Mouse (Mus musculus): Measurements from ENCODE around the gene Adgrb2. TPM values are rescaled to one million over a fixed set of nuclear protein-coding genes. Genes with fewer than 3 reads are reported as not detected.
A peak's percentile ranks its signal among the peaks of the same experiment; 100 is the strongest.

The Adgrb2 gene
- polyA plus RNA-seq, 1 experiment = not detected

GRCm38 (mm10) chr4:130036112-130036511 is 51.4 kb downstream of the Adgrb2 start:
- Histone ChIP-seq H3K4me1 (ENCODE audit: control insufficient read depth, insufficient read depth, insufficient read length, low read length) (no peaks in the 10 kb centered on the region), H3K27ac (replicated peaks; ENCODE audit: low read depth, low read length) (no peak overlapping the region), H3K4me3 (ENCODE audit: insufficient read depth, low read depth, low read length) (no peak overlapping the region)

- Histone ChIP-seq H3K4me1 (ENCODE audit: control insufficient read depth, insufficient read depth, insufficient read length, low read length) (no peaks in the 10 kb centered on the region), H3K27ac (replicated peaks; ENCODE audit: low read depth, low read length) (no peak overlapping the region), H3K4me3 (ENCODE audit: insufficient read depth, low read depth, low read length) (no peak overlapping the region)
Measured at GRCm38 (mm10) chr4:130036573-130037401, 52.1 kb downstream of the Adgrb2 start.

DNA sequence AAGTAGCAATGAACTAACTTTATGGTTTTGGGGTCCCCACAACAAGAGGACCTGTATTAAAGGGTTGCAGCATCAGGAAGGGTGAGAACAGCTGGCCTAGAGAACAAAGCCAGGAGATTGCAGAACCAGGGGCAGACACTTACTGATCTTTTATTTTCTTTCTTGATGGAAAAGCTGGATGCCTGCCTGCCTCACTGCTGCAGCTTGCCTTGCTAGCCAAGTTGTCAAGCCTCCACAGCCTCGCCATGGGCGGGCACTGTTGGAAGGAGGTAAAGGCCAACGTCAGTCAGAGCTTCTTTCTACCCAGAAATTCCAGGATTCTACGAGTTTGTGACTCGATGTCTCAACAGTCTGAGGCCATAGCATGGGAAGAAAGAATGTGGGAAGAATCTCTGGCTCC is 54.7 kb downstream of the Adgrb2 start:
- Histone ChIP-seq H3K4me1 (ENCODE audit: control insufficient read depth, insufficient read depth, insufficient read length, low read length) (no peaks in the 10 kb centered on the region), H3K4me3 (ENCODE audit: insufficient read depth, low read depth, low read length) (no peak overlapping the region), H3K27ac (replicated peaks; ENCODE audit: low read depth, low read length) (no peak overlapping the region)

DNA sequence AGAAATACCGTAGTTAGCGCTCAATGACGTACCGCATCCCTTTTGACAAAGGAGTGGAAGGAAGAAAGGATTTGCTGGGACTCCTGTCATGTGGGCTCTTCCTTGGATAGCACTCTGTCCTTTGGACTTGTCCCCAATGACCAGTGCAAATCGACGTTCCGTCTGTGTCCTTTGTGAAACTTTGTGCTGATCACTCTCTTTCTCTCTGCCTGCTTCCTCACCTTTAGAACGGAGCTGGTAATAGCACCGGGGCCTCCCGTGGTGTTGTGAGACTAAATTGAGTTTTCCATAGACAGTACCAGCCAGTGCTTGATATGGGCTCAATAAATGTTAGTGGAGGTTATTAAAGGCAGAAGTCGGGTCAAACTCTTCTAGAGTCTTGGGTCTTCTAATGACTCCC is 56.4 kb downstream of the Adgrb2 start:
- Histone ChIP-seq H3K4me3 (ENCODE audit: insufficient read depth, low read depth, low read length) (no peak overlapping the region), H3K27ac (replicated peaks; ENCODE audit: low read depth, low read length) (no peak overlapping the region), H3K4me1 (ENCODE audit: control insufficient read depth, insufficient read depth, insufficient read length, low read length) (no peaks in the 10 kb centered on the region)

GRCm38 (mm10) chr4:130044211-130044610 is 59.5 kb downstream of the Adgrb2 start:
- no peaks in the 10 kb centered on the region for H3K4me1 ChIP-seq (ENCODE audit: control insufficient read depth, insufficient read depth, insufficient read length, low read length)
- no peak overlapping the region for H3K27ac ChIP-seq (replicated peaks; ENCODE audit: low read depth, low read length)
- H3K4me3 ChIP-seq (ENCODE audit: insufficient read depth, low read depth, low read length) = no peak overlapping the region

DNA sequence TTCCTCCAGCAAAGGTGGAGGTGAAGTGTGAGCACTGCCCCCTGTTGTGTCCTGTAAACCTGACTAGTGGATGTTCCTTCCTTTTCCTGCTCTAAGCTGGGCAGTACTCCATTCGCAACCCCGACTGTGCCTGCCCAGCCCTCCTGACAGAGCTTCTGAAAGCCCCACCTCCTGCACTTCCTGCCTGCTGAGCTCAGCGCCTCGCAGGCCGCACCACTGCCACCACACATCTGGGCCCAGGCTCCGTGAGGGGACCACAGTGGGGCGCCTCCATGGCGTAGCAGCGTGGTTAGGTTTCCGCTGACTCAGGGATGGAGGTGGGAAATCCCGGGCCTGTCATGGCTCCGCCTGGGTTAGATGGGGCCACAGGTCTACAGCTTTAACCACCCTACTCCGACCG is 60.9 kb downstream of the Adgrb2 start:
- H3K4me1 ChIP-seq (ENCODE audit: control insufficient read depth, insufficient read depth, insufficient read length, low read length) = no peaks in the 10 kb centered on the region
- H3K27ac ChIP-seq (replicated peaks; ENCODE audit: low read depth, low read length) = no peak overlapping the region
- H3K4me3 ChIP-seq (ENCODE audit: insufficient read depth, low read depth, low read length) = no peak overlapping the region

DNA sequence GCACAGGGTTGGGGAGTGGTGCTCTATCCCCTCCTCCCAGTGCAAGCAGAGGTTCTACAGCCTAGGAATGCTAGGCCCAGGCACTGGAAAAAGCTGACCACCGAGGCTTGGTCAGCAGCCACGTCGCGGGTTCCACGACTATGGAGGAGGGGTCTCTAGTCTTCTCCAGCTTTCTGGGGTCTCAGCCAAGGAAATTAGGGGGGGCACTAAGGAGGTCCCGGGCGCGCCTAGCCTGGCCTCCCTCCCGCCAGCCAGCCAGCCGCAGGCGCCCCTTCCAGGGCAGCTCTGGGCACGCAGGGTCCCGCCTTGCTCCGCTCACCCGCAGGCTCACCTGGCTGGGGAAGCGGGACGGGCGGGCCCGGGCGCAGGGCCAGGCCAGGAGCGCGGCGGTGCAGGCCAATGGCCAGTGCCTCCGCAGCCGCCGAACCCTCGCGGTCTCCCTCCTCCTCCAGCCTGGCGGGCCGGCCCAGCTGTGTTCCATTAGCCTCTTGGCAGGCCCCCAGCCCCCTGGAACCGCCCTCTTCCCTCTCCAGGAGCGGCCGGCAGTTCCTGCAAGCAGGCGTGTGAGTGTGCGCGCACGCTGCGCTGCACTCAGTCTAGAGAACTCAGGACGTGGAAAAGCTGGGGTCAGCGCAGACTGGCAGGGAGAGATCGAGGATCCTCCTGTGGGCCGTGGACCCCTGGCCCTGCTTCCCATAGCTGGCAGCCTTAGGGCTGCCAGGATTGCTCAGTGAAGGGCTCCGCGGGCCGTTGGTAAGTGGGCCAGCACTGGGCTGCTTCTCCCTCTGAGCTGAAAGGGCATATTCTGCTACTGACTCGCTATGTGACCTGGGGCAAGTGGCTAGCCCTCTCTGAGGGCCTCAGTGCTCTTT is 62.9 kb downstream of the Adgrb2 start, which contains the start of gene Col16a1:
Col16a1 (plus strand) TSS at position 510 of the 872 bp plus-strand sequence.
- Histone ChIP-seq H3K27ac (replicated peaks; ENCODE audit: low read depth, low read length) (no peak within 1 kb of the TSS), H3K4me1 (ENCODE audit: control insufficient read depth, insufficient read depth, insufficient read length, low read length) (no peaks in the 10 kb centered on the region)

DNA sequence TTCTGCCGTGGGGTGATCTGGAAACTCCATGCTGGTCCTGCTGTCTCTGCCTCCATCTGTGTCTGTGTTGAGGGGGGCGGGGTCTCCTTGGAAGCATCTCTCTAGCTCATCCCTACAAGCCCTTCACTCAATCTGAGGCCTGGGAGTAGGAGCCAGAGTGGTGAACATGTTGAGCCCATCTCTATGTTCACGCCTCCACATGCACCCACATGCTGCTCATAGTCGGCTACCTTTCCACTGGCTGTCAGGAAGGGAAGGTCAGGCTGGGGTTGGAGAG is 63.5 kb downstream of the Adgrb2 start:
- Histone ChIP-seq H3K4me3 (ENCODE audit: insufficient read depth, low read depth, low read length) (peak overlapping the region; percentile 53; the same call in 1 of the 2 replicates), H3K4me1 (ENCODE audit: control insufficient read depth, insufficient read depth, insufficient read length, low read length) (no peaks in the 10 kb centered on the region), H3K27ac (replicated peaks; ENCODE audit: low read depth, low read length) (no peak overlapping the region)

More for the DNA sequence above, 62.9 kb downstream of the Adgrb2 start, which contains the start of gene Col16a1:
- peak within 1 kb of the TSS; percentile 53 for H3K4me3 ChIP-seq (ENCODE audit: insufficient read depth, low read depth, low read length)

DNA sequence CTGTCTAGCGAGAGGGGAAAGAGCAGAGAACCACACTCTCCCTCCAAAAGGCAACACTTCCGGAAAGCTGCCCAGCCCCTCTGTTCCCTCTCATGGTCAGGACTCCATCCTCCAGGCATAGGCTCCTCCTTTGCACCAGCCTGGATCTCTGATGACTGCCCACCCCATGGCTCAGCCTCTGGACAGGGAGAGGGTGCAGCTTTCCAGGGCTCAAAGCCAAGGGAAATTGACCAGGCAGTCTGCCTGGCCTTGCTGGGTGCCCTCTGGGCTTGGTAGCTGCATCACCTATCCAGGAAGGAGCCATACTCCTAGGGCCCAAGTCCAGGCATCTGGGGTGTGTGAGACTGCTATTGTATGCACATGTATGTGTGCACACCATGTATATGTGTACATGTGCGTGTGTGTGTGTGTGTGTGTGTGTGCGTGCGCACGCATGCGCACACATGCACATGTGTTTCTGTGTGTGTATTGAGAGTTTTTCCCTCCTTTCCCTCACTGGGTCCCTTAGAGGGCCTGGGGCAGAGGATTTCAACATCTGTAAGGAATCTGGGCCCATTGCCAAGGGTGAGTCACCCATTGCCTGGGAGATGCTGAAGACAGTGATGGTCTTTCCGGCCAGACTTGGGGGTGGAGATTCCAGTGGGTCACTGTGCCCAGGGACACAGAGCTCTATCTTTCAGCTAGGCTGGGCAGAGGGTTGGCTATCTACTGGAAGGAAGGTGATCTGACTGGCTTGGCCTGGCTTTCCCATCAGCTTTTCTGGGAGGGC is 65.6 kb downstream of the Adgrb2 start:
- Histone ChIP-seq H3K27ac (replicated peaks; ENCODE audit: low read depth, low read length) (no peak overlapping the region), H3K4me1 (ENCODE audit: control insufficient read depth, insufficient read depth, insufficient read length, low read length) (no peaks in the 10 kb centered on the region; the same call in 1 of the 2 replicates), H3K4me3 (ENCODE audit: insufficient read depth, low read depth, low read length) (no peak overlapping the region)

DNA sequence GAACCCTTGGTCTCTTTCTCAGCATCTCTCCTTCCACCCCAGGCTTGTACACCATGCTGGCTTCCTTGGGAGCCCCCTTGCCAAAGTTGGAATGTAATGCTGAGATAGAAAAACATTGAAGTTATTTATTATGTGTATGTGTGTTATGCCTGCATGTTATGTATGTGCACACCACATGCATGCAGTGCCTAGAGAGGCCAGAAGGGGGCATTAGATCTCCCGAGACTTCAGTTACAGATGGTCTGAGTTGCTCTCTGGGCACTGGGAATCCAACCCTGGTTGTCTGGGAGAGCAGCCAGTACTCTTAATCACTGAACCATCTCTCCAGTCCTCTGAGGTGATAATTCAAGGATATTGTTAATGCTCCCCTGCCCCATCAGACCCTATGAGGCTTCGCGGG is 67.6 kb downstream of the Adgrb2 start:
- no peak overlapping the region for H3K4me3 ChIP-seq (ENCODE audit: insufficient read depth, low read depth, low read length)

GRCm38 (mm10) chr4:130053111-130053510 is 68.4 kb downstream of the Adgrb2 start:
- H3K4me1 ChIP-seq (ENCODE audit: control insufficient read depth, insufficient read depth, insufficient read length, low read length) = no peaks in the 10 kb centered on the region; the same call in 1 of the 2 replicates
- H3K27ac ChIP-seq (replicated peaks; ENCODE audit: low read depth, low read length) = no peak overlapping the region
- H3K4me3 ChIP-seq (ENCODE audit: insufficient read depth, low read depth, low read length) = no peak overlapping the region

More for the DNA sequence above, 67.6 kb downstream of the Adgrb2 start:
- Histone ChIP-seq H3K4me1 (ENCODE audit: control insufficient read depth, insufficient read depth, insufficient read length, low read length) (no peaks in the 10 kb centered on the region; the same call in 1 of the 2 replicates), H3K27ac (replicated peaks; ENCODE audit: low read depth, low read length) (no peak overlapping the region)

- H3K27ac ChIP-seq (replicated peaks; ENCODE audit: low read depth, low read length) = no peak overlapping the region
- H3K4me1 ChIP-seq (ENCODE audit: control insufficient read depth, insufficient read depth, insufficient read length, low read length) = no peaks in the 10 kb centered on the region; the same call in 1 of the 2 replicates
- no peak overlapping the region for H3K4me3 ChIP-seq (ENCODE audit: insufficient read depth, low read depth, low read length)
Measured at GRCm38 (mm10) chr4:130054727-130055126, 70.1 kb downstream of the Adgrb2 start.

GRCm38 (mm10) chr4:130055160-130056010 is 70.7 kb downstream of the Adgrb2 start:
- no peak overlapping the region for H3K4me3 ChIP-seq (ENCODE audit: insufficient read depth, low read depth, low read length)
- H3K4me1 ChIP-seq (ENCODE audit: control insufficient read depth, insufficient read depth, insufficient read length, low read length) = no peaks in the 10 kb centered on the region; the same call in 1 of the 2 replicates
- H3K27ac ChIP-seq (replicated peaks; ENCODE audit: low read depth, low read length) = no peak overlapping the region

DNA sequence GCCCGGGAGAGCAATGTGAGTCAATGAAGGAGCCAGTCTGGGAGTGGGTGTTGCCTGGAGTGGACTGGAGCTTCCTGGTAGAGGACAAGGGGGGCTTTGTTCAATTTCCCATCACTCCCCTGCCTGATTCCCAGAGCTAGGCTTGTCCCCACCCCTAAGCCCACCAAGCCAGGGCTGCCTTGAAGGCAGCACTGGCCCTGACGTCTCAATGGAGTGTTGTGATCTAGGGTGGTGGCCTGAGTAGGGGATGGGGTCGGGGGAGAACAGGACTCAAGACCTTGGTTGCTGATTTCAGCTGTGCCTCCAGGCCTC is 71.3 kb downstream of the Adgrb2 start:
- no peak overlapping the region for H3K4me3 ChIP-seq (ENCODE audit: insufficient read depth, low read depth, low read length)
- no peak overlapping the region for H3K27ac ChIP-seq (replicated peaks; ENCODE audit: low read depth, low read length)
- no peaks in the 10 kb centered on the region; the same call in 1 of the 2 replicates for H3K4me1 ChIP-seq (ENCODE audit: control insufficient read depth, insufficient read depth, insufficient read length, low read length)
